Mouse (Mus musculus) kidney, adult 18-20 months (tissue): ENCODE results near the gene Kbtbd12.
A peak's percentile ranks its signal among the peaks of the same experiment; 100 is the strongest.

ENCODE experiments used
- DNase-seq: peaks from one replicate; pipeline ENCODE4 v3.0.0; 2021

Gene Kbtbd12

DNA sequence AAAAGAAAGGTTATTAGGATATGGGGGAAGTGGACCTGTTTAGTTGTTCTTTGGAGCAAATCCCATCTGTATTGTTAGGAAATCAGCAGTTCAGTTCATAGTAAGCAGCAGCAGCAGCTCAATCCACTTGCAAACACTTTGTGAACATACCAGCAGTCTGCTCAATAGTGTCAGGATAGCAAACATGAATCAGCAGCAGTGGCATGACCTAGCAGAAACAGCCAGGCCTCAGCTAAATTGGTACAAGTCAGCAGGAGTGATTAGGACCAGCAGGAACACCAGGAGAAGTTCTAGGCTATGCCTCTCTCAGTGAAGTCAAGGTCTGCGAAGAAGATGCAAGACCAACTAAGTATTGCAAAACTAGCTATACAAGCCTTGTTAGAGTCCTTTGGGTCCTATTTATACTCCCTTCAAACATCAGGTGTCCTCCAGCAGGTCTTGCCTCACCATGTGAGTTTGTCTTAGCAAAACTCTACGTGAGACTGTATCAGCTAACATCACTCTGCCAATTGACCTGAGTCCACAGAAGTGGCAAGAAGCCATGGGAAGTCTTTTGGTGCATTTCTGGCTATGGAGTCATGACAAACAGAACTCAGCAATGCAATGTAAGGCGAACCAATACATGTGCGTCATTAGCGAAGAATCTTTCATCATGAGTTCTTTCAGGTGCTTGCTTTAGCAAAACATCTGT lies at the start of gene Kbtbd12:
Kbtbd12 (minus strand) TSS at position 340 of the 691 bp plus-strand sequence.
- no peak for DNase-seq

DNA sequence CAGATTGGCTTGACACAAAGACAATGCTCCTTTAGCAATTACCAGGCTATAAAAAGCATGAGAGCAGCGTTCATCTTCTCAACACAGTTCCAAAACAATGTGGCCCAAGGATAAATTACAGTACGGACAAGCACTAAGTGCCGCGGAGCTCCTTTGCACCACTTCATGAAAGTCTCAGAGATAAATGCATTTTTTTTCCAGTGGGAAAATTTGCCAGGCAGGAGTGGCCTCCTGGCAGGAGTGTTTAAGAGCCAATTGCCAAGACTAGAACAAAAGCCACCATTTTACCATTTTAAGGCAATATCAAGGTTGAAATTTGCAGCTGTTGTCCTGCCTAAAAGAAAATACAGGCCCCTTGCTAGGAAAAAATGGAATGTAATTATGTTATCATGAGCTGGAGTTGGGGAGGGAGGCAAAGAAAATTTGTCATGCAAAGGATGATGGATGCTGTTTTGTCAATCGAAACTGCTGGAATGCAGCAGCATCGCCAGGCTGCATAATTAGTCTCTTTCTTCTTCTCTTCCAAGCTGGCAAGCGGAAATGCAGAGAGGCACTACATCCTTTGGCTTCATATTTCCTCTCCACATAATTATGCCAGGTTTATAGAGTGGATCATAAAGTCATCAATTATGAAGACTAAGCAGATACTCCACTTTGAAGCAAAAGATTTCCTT lies 45.8 kb upstream of the Kbtbd12 start:
- DNase-seq: no peak

DNA sequence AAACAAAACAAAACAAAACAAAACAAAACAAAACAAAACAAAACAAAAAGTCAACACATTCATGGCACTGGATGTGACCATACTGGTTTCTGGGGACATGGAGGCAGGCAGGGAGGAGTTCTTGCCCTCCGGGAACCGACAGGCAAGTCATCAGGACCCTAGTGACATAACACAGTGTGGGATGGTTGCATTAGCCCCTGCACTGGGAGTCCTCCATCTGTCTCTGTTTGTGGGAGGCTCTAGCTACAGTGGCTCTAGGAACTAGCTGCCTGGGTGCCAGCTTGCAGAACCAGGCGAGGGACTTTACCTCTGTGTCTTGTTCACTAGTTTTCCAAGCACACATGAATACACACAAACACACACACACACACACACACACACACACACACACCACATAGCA lies 43.3 kb upstream of the Kbtbd12 start:
- no peak for DNase-seq

DNA sequence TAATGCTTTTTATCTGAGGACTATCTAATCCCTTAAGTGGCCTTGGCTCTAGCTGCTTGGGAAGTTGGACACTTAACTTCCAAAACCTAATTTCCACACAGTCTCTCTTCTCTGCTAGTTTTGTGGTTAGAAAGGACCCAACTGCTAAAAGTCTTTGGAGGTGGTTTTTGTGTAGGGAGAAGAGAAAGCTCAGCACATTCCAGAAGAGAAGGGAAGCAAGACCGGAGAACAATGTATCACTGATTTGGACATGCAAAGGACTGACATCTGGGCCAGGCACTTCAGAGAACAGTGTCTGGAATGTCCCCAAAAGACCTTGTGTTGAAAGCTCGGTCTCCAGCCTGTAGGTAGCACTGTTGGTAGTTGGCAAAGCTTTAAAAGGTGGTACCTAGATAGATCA lies 40.0 kb upstream of the Kbtbd12 start:
- DNase-seq: no peak

DNA sequence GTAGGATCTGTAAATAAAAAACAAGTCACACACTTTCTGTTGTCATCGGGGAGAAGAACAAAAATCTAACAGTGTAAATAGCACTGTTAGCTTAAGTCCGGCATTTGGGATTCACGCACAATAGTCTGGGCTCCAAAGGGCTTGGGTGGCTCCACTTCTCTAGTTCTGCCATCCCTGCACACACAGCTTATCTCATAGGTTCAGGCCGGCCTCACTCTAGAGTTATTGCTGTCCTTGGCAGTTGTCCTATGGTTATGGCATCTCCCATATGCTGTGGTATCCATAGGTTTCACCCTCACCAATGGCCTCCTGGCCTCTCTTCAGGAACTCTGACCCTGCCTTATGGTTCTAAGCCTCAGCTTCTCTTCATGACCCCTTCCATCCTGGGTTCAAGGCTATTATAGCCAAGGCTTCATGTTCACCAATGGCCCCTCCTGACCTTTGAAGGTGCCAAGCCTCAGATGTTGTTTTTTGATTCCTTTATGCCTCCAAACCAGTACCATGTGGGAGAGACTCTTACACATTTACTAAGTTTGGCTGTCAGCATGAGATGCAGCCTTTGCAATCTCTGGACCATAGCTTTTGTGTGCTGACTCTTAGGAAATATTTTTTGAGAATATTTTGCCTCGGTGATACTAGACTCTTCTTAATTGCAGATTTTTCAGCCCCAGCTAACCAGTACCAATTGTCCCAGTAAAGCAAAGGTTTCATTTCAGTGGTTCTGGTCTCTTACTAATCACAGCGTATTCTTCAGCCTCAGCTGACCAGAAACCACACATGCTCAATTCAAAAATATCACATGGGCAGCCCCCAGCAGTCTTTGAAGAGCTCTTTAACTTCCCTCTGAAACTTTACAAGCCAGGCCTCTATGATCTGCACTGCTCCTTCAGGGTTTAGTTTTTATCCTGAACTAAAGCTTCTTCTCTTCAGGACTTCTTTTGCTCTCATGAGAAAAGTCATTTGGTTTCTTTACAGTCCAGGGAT lies 39.3 kb upstream of the Kbtbd12 start:
- no peak for DNase-seq

DNA sequence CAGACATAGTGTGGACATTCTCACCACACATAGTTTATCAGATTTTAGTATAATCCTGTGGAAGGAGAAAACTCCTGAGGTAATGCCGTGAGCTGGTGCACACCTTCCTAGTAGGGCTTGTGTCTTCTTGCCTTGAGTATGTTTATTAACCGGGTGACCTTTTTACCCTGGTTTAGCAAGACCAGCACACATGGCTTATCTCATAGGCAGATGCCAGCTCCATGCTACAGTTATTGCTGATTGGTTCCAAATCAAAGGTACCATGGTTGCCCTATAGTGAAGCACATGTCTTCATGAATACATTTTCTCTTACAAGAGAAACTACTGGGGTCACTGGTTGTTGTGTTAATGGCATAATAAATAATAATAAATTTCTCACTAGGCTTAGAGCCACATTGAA lies 38.1 kb upstream of the Kbtbd12 start:
- no peak for DNase-seq

DNA sequence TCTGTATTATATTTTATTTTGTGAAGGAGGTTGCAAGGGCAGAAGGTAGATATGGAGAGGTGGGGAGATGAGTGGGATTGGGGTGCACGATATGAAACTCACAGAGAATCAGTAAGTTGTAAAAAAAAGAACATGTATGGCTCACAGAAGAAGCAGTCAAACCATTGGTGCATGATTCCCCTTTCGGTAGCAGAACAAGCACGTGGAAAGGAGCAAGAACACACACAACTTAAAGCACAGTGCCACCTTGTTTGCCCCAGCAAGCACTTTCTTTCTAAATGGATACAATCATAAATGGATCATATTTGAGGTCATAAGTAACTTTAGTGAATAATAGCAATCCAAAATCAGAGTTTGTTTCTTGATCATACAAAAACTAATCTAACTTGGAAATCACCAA lies 24.5 kb upstream of the Kbtbd12 start:
- no peak for DNase-seq

DNA sequence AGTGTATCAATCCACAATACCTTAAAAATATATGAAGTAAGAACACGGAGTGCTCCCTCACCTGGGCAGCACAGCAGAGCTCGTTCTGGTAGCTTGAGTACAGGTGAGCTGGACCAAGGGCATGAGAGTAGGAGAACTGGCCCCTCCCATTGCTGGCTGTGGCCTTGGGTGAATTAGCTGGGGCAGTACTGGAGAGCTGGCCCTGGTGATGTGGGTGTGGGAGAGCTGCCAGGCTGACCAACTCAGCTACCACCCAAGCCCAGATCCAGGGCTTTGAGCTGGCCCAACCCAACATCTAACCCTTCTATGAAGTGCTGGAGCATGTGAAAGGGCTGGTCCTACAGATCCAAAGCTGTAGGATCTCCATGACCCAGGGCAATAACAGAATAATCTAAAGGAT lies 23.9 kb upstream of the Kbtbd12 start:
- DNase-seq: peak; percentile 24

DNA sequence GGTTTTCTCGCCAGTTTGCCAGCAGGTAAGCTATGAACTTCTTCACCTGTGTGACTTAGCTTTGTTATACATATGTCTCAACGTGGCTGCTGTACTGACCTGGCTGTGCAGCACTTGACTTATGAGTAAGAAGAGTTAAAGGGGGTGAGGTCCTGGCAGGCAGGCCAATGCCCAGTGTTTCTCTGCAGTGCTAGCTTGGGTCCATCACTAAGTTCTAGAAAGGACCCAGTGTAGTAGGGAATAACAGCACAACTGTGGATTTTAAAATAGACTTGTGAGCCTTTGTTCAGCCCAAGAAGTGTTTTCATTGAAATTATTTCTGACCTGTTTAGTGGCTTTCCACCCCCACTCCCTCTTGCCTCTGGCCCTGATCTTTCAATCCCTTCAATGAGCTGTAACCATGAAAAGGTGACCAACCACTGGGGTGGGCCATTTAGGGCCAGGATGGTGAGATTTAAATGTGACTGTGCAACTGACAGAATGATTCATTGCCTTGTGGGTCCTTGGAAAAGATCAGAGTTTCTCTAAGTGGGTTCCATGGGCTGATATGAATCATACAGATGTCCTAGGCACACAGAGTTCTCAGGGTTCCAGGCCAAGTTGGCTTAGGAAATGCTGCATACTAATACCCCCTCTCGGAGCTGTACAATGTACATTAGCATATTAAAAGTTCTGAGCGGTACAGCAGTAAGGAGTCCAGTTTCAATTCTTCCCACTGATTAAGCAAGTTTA lies 10.0 kb upstream of the Kbtbd12 start:
- peak; percentile 30 for DNase-seq

DNA sequence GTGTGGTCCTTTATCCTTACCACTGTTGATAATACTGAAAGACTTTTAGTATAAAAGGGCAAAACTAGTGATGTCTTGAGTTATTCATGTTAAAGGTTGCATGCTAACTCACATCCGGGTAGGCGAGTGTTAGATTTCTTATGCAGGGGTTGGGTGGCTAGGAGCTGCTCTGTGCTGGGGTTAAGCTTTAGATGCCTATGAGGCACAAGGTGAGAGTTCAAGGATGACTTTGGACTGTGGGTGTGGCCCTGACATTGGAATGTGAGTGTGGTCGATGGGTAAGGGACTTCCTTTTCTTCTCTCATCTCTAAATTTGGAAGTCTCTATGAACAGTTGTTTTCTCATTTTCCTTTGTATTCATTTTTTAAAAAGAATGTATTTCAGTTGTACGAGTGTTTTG lies 7.0 kb upstream of the Kbtbd12 start:
- no peak for DNase-seq

DNA sequence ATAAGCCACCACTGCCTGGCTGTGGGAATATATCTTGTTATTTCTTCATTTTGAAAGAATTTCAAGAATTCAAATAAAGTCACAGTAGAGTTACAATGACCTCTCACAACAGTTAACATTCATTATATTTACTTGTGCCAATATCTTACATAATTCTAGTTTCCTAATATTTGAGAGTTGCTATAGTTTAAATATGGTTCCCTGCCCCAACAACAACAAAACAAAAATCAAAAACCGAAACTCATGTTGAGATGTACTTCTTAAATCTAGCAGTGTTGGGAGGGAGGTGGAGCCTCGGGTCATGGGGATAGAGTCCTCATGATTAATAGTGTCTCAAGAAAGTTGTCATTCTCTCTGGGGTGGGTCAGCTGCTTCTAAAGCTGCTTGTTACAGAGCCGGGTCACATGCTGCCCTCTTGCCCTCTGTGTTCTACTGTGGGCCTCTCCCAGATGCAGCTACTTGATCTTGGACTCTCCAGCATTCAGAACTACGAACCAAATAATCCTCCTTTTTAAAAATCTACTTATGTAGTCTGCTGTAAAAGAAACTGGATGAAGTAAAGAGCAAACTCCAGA lies 3.7 kb upstream of the Kbtbd12 start:
- DNase-seq: no peak

DNA sequence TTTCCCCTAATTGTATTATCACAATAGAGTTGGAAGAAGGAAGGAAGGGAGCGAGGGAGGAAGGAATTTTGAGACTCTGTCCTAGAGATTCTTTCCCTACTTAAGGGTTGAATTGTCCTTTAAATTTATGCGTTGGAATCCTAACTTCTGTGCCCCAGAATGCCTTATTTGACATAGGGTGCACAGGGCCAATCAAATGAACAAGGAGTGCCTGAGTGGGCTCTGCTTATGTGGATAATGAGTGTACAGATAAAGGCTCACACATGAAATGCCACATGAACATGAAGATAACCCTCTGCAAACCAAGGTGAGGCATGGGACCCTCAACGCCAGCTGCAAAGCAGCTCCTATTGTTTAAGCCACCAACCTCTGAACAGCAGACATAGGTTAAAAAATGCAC lies 2.6 kb upstream of the Kbtbd12 start:
- DNase-seq: no peak

DNA sequence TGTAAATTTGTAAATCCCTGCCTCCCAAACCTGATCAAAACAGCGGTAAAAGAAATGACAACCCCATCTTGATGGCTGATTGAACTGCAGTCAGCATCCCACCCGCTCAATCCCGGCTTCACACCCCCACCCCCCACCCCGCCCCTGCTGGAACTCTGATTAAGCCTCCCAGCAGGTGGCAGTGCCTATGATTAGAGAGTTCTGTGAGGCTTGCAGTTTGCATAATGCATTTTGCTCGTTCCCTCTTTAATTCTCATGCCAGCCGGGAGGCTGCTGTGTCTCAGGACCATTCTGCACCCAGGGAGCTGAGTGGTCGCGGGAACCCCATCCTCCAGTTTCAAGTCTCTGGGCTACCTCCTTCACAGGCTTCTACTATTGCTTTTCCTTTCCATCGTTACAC lies 2.2 kb upstream of the Kbtbd12 start:
- no peak for DNase-seq

DNA sequence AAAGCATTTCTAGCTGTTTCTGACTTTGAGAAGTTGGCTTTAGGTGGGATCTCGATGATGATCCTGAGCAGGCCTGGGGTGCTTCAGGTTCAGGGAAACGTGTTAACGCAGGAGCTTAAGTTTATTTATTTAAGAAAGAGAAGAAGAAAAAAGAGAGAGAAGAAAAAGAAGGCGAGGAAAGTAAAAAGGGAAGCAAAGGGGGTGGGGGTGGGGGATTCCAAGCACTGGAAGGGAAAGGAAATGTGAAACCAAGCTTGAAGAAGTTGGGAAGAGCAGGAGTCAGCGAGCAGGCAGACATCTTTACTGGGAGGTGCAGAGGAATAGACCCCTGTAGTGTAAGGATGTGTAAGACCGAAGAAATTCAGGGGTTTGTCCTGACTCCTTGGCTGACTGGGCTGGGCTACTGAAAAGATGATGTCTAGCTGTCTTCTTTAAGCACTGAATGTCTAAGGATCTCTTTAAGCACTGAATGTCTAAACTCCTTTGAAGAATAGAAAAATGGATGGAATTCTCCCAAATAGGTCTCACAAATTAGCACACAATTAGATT lies 1.7 kb upstream of the Kbtbd12 start:
- DNase-seq: no peak

DNA sequence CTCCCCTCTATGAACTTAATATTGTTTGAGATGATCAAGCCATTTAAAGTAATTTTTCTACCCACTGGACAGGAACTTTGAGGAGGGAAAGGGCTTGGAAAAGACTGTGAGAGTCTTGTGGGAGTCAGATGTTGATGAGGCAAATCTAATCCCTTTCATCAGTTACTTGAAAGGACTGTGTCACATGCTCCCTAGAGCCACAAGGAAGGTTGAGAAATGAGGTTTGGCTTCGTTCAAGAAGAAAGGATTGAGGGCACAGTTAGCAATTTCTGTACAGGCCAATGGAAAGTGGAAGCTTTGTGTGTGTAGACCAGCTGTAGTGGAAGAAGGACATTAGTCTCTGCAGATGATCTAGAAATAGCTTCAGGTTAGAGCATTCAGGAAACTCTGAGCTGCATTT lies 1.2 kb upstream of the Kbtbd12 start:
- DNase-seq: no peak

DNA sequence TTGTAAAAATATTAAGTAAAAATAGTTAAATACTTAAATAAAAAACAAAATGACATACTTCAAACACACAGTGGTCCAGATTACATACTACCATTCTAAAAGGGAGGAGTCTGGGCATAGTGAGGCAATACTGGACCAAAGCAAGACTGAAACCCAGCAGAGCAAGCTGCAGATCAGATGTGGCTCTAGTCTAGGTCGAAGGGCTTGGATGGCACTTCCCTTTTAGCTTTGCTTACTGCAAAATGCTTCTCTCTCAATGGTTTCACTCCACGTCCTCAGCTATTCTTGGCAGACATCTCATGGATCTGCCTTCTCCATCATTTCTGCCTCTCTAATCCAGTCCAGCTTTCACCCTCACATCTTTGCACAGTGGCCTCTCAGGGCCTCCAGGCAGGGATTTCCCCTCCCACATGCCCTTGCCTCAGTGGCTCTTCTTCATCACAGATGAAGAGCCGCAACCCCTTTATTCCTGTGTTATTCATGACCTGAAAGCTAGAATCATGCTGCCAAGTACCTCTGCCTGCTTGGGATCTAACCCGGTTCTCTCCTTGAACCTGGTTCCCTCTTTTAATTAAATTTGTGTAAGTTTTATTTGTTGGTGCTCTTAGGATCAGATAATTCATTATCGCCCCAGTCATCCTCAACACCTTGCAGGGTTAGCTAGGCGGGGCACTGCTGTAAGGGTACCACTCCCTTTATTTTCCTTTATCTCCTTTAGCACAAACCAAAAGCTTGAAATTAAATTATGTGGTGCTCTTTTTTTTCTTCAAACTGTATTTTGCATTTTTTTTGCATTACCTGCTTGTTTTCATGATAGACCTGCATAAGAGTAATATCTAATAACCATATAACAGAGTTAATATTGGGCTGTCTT lies 1.6 kb downstream of the Kbtbd12 start:
- DNase-seq: no peak

DNA sequence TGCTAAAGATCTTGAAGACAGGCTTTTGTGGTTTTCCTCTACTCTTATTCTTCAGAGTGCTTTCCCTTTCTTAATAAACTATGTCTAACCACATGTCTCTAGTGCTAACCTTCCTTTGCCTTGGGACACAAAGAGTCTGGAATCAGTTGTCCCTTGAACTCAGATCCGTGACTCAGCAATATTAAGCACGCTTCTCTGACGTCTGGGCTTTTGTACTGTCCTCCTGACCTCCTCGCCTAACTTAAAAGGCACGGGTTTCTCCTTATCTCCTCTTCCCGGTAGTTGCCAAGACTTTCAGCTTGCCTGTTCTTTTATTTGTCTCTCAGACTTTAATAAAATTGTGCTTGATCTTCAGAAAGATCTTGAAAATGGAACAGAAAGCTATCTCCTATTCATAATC lies 6.5 kb downstream of the Kbtbd12 start:
- DNase-seq: no peak

DNA sequence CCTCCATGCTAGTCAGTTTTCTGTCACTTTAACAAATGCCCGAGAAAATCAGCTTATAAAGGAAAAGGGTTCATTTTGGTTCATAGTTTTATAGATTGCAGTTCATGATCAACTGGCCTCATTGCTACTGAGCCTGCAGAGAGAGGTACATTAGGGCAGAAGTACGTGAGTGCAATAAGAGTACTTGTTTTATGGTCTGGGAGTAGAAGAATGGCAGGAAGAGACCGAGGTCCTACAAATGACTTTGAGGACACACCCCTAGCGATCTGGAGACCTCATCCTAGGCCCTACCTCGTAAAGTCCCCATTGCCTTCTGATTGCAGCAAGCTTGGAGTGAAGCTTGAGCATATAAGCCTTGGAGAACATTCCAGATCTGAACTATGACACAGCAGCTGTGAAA lies 7.2 kb downstream of the Kbtbd12 start:
- no peak for DNase-seq

DNA sequence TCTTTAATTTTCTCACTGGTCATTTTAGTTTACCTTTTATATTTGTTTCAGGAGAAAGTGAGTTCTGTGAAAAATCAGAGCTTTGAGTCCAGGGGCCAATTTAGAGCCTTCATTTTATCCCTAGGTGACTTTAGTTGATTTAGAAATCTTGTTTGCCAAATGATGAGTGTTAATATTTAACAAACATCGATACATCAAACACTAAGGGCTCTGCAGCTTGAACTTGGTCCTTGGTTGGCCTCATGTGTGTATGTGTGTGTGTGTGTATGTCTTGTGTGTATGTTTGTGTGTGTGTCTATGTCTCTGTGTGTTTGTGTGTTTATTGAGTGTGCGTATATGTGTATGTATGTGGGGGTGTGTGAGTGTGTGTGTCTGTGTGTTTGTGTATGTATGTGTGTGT lies 7.9 kb downstream of the Kbtbd12 start:
- no peak for DNase-seq

DNA sequence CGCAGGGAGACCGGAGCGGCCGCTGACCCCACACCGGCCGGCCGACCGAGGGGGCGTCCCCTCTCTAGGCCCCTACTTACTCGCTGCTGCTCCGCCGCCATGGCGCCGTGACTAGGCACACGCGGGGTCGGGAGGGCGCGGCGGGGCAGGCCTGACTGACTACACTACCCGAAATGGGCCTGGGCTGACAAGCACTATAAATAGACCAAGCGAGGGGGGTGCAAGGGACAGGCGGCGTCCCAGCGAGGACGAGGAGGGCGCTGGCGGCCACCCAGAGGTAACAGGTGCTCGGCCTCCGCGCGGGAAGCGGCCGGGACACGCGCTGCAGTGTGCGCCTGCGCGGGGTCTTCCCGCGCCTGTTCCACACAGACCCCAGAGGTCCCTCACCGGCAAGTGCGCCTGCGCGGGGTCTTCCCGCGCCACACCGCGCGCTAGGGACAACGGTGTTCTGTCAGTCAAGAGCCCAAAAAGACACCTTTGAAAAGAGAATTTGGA lies 10.4 kb downstream of the Kbtbd12 start:
- peak; percentile 59 for DNase-seq

DNA sequence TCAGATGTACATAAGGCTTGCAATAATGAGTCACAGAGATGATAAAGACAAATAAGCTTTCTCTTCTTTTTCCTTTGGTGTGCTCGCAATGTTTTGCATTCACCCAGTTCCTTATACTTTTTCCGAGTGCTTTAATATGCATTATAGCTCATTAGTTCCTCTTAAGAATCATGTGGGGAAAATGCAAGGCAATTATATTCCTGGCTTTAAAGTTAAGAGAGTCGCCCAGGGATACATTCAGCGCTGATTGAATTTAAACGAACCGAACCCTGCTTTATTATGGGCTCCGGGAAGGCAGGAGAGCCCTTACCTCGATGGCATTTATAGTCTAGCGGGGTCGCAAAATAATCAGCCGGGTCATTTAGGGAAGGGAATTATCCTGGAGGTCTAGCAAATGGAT lies 10.8 kb downstream of the Kbtbd12 start:
- DNase-seq: no peak
